Mouse (Mus musculus) regulatory T cell (primary cell): ENCODE results near the gene 1700001C02Rik.

Experiments used
- in situ Hi-C: fragments of 300-600 bp; cut with MboI, MseI; formaldehyde crosslinking; loops from one replicate; pipeline ENCODE4 v1.15.1; 2025; ENCODE audit warnings: high pct_unique_total_duplicates

Gene 1700001C02Rik

GRCm38 (mm10) chr5:30465861-30466260 lies at the start of gene 1700001C02Rik:
1700001C02Rik (plus strand) TSS chr5:30466047.
- in situ Hi-C loops, result no loop called here

- in situ Hi-C loops, result no loop called here
These were observed 49.2 kb upstream of the 1700001C02Rik start for GRCm38 (mm10) chr5:30416665-30417064.

- in situ Hi-C loops, result no loop called here
These were observed 42.7 kb upstream of the 1700001C02Rik start for GRCm38 (mm10) chr5:30423121-30423520.

GRCm38 (mm10) chr5:30423572-30424244 lies 42.1 kb upstream of the 1700001C02Rik start:
- in situ Hi-C loops, result no loop called here

- in situ Hi-C loops, result no loop called here
These were observed 38.4 kb upstream of the 1700001C02Rik start for GRCm38 (mm10) chr5:30427406-30427805.

GRCm38 (mm10) chr5:30438931-30439330 lies 26.9 kb upstream of the 1700001C02Rik start:
- in situ Hi-C loops, result loop anchor here (10.0 kb wide), 2 partner anchors 154 to 1646 kb away; partner anchors contain the start of gene Drc1

GRCm38 (mm10) chr5:30440308-30440906 lies 25.4 kb upstream of the 1700001C02Rik start:
- in situ Hi-C loops, result no loop called here

- in situ Hi-C loops, result no loop called here
These were observed 23.7 kb upstream of the 1700001C02Rik start for GRCm38 (mm10) chr5:30442196-30442595.

- in situ Hi-C loops, result no loop called here
These were observed 21.4 kb upstream of the 1700001C02Rik start for GRCm38 (mm10) chr5:30444327-30444895.

- in situ Hi-C loops, result no loop called here
These were observed 9.8 kb upstream of the 1700001C02Rik start for GRCm38 (mm10) chr5:30456056-30456455.

GRCm38 (mm10) chr5:30460155-30460554 lies 5.7 kb upstream of the 1700001C02Rik start:
- in situ Hi-C loops, result no loop called here

- in situ Hi-C loops, result no loop called here
These were observed 4.0 kb upstream of the 1700001C02Rik start, which contains the start of gene Otof for GRCm38 (mm10) chr5:30461821-30462220. Otof (minus strand) TSS chr5:30461932.

GRCm38 (mm10) chr5:30466315-30466714 lies 468 bp downstream of the 1700001C02Rik start:
- in situ Hi-C loops, result no loop called here

- in situ Hi-C loops, result no loop called here
These were observed 4.6 kb downstream of the 1700001C02Rik start for GRCm38 (mm10) chr5:30470454-30470853.

- in situ Hi-C loops, result no loop called here
These were observed 6.3 kb downstream of the 1700001C02Rik start for GRCm38 (mm10) chr5:30472148-30472547.

- in situ Hi-C loops, result no loop called here
These were observed 10.7 kb downstream of the 1700001C02Rik start for GRCm38 (mm10) chr5:30476534-30476933.

- in situ Hi-C loops, result no loop called here
These were observed 16.5 kb downstream of the 1700001C02Rik start for GRCm38 (mm10) chr5:30482319-30482718.

GRCm38 (mm10) chr5:30483533-30483932 lies 17.7 kb downstream of the 1700001C02Rik start:
- in situ Hi-C loops, result no loop called here

- in situ Hi-C loops, result no loop called here
These were observed 18.7 kb downstream of the 1700001C02Rik start for GRCm38 (mm10) chr5:30484591-30484990.

GRCm38 (mm10) chr5:30485136-30485535 lies 19.3 kb downstream of the 1700001C02Rik start:
- in situ Hi-C loops, result loop anchor here (5.0 kb wide), 1 partner anchor 288 kb away; no protein-coding TSS in a partner anchor

- in situ Hi-C loops, result no loop called here
These were observed 24.4 kb downstream of the 1700001C02Rik start for GRCm38 (mm10) chr5:30490215-30490614.

- in situ Hi-C loops, result no loop called here
These were observed 25.0 kb downstream of the 1700001C02Rik start for GRCm38 (mm10) chr5:30490845-30491244.

- in situ Hi-C loops, result no loop called here
These were observed 27.9 kb downstream of the 1700001C02Rik start for GRCm38 (mm10) chr5:30493723-30494122.
